Mouse (Mus musculus): Measurements from ENCODE around the gene Olfr323.

DNA sequence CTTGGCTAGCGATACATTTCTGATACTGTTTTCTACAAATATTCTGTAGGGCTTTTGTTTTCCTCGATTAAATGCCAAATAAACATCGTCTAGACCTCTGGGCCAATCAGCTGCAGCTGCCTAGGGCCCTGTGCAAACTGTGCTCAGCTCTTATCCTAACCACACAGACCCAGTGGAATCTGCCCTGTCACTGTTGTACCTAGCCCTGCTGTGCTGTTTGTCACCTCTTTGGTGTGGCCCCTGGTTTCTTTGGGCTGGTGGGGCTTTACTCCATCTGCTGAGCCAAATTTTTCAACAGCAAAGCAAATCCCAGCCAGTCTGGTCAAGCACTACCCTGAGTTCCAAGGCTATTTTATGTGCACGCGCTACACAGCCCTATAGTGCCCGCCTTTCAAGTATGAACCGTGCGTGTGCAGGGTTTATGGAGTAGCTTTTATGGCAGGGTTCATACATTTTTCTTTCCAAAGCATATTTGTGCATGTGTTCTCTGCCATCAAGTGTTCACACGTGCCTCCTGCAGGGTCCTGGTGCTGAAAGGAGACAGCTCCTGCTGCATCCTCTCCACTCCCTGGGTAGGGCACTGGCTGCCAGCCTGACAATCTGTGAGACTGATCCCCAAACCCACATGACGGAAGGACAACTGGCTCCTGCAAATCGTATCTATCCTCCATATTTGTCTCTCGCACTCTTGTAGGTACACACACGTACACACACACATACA lies 11.5 kb upstream of the Olfr323 start:
- TF ChIP-seq CTCF (IDR thresholded peaks at IDR 0.05; ENCODE audit: extremely low read depth, insufficient read depth, low read length): no peak
- no peak for TF ChIP-seq POLR2A (IDR thresholded peaks at IDR 0.05; ENCODE audit: extremely low read depth, insufficient read depth, low read length)
